Mouse (Mus musculus): Measurements from ENCODE around the gene Bhmt. TPM values are rescaled to one million over a fixed set of nuclear protein-coding genes. Genes with fewer than 3 reads are reported as not detected.

Bhmt gene
- polyA plus RNA-seq, 1 experiment: not detected

- TF ChIP-seq POLR2A (IDR thresholded peaks at IDR 0.05; ENCODE audit: low read depth, low read length): no peak
- no peak for TF ChIP-seq CTCF (IDR thresholded peaks at IDR 0.05; ENCODE audit: extremely low read depth, insufficient read depth, insufficient read length, insufficient replicate concordance)
- H3K27me3 ChIP-seq (ENCODE audit: control insufficient read depth, insufficient read depth, low read length): no peaks in the 10 kb centered on the region
- no peak for DNase-seq (ENCODE audit: low read depth in 1 of 2, low spot score in 2 of 2)
- H3K4me3 ChIP-seq (ENCODE audit: extremely low read depth, insufficient read depth, insufficient read length): no peak overlapping the region
- H3K4me1 ChIP-seq (ENCODE audit: control insufficient read depth, insufficient read depth, insufficient read length): no peaks in the 10 kb centered on the region
- 89% methylated on average over 5 of the region's 5 CpGs for WGBS
- H3K27ac ChIP-seq (ENCODE audit: insufficient read depth, low read length): no peak overlapping the region
- H3K36me3 ChIP-seq (ENCODE audit: control insufficient read depth, insufficient read depth, low read length): no peaks in the 10 kb centered on the region
Measured at GRCm38 (mm10) chr13:93580431-93580830, 57.3 kb downstream of the Bhmt start.

GRCm38 (mm10) chr13:93569676-93570075, 68.1 kb downstream of the Bhmt start:
- 62% methylated on average over 4 of the region's 4 CpGs for WGBS
- Histone ChIP-seq H3K4me3 (ENCODE audit: extremely low read depth, insufficient read depth, insufficient read length) (no peak overlapping the region), H3K27me3 (ENCODE audit: control insufficient read depth, insufficient read depth, low read length) (no peaks in the 10 kb centered on the region), H3K36me3 (ENCODE audit: control insufficient read depth, insufficient read depth, low read length) (no peaks in the 10 kb centered on the region), H3K27ac (ENCODE audit: insufficient read depth, low read length) (no peak overlapping the region), H3K4me1 (ENCODE audit: control insufficient read depth, insufficient read depth, insufficient read length) (no peaks in the 10 kb centered on the region)
- DNase-seq (ENCODE audit: low read depth in 1 of 2, low spot score in 2 of 2): no peak
- TF ChIP-seq CTCF (IDR thresholded peaks at IDR 0.05; ENCODE audit: extremely low read depth, insufficient read depth, insufficient read length, insufficient replicate concordance) (no peak), POLR2A (IDR thresholded peaks at IDR 0.05; ENCODE audit: low read depth, low read length) (no peak)

Other genes with a start within 250 kb of the Bhmt start
- 5.1 and 7.7 TPM in 2 replicates for gene Jmy, start 138.2 kb downstream of the Bhmt start, polyA plus RNA-seq (2012; rRNA removed)
- not detected in 2 replicates for gene Bhmt2, start 36.3 kb upstream of the Bhmt start, polyA plus RNA-seq (2012; rRNA removed)
- gene Dmgdh, start 36.5 kb upstream of the Bhmt start, polyA plus RNA-seq (2012; rRNA removed): not detected in 2 replicates
- gene Arsb, start 133.7 kb upstream of the Bhmt start, polyA plus RNA-seq (2012; rRNA removed): 16.6 and 20.2 TPM in 2 replicates